Mouse (Mus musculus) liver (tissue): ENCODE measurements around the gene Tm2d1.
"Not testable (repeated sequence)": the region's sequence is repeated elsewhere in the genome, so short reads cannot be mapped to it uniquely, and the experiment has no call there.

Source experiments
- DNase-seq: peaks from one replicate; pipeline ENCODE4 v3.0.0-alpha.2; 2020; ENCODE audit warnings: mixed read lengths

Tm2d1 gene

GRCm38 (mm10) chr4:98382716-98383424, at the start of gene Tm2d1:
Tm2d1 (minus strand) TSS chr4:98383306.
- peak; percentile 83 for DNase-seq

DNA sequence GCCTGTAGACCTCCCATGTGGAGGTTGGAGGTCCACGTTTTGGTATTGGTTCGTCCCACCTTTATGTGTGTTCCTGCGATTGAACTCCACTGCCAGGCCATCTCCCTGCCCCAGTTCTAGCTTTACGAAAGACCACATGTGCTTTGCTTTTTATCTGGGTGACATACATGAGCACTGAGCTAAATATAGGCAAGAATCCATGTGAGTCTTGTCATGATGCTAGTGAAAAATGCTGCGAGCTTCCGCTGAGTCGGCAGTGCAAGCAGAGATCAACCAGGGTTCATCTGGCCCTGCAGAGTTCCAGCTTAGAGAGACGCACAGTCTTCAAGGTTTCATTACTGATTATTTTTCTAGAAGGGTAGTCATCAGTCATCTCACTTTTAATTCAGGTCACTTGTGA, 45.3 kb upstream of the Tm2d1 start:
- DNase-seq = no peak

GRCm38 (mm10) chr4:98415150-98415549, 32.0 kb upstream of the Tm2d1 start:
- not testable (repeated sequence) for DNase-seq

DNA sequence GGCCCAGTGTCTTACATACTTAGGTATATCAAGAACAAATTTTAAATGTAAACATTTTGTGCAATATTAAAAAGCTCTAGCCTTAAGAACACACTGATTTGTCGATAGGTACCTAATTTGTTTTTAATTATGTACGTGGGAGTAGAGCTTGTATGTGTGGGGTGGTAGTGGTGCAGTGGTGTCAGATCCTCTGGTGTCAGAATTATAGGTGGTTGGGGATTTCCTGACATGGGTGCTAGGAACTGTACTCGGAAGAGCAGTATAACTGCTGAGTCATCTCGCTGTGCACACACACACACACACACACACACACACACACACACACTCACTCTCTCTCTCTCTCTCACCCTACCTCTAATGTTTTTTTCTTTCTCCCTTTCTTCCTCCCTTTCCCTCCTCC, 25.3 kb upstream of the Tm2d1 start:
- no peak for DNase-seq

GRCm38 (mm10) chr4:98404412-98404811, 21.3 kb upstream of the Tm2d1 start:
- DNase-seq = no peak

DNA sequence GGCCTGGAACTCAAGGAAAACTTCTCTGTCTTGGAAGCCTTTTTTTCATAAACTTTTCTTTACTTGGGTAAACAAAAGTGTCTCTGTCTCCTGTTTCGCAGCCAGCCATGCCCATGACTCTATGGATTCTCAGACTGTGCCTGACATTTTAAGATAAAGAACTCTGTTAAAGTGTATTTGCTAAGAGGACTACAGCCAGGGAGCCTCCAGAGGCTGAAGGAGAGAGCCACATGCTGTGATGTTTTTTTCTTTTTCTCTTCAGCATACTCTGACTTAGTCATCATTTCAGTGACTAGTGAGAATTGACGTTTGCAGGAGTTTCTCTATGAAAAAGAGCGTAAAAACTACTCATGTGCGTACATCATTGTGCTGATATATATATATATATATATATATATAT, 20.4 kb upstream of the Tm2d1 start:
- DNase-seq = no peak

DNA sequence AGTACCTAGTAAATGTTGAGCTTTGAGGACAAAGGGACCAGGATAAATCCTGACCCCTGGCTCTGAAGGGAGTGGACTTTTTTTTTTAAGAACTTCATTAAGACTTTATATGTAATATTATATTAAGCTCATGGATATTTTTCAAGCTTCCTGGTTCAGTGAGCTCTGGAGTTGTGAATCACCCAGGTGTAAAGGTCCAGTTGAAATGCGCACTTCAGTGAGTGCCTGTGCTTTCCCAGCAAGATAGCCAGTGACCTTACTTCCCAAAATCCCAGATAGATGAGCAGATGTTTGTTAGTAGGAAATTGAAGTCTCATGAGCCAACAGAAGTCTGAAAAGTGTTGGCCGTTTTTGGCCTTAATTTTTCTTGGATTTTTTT, 18.5 kb upstream of the Tm2d1 start:
- DNase-seq = no peak

- DNase-seq = no peak
Measured at GRCm38 (mm10) chr4:98400926-98401583, 17.9 kb upstream of the Tm2d1 start.

DNA sequence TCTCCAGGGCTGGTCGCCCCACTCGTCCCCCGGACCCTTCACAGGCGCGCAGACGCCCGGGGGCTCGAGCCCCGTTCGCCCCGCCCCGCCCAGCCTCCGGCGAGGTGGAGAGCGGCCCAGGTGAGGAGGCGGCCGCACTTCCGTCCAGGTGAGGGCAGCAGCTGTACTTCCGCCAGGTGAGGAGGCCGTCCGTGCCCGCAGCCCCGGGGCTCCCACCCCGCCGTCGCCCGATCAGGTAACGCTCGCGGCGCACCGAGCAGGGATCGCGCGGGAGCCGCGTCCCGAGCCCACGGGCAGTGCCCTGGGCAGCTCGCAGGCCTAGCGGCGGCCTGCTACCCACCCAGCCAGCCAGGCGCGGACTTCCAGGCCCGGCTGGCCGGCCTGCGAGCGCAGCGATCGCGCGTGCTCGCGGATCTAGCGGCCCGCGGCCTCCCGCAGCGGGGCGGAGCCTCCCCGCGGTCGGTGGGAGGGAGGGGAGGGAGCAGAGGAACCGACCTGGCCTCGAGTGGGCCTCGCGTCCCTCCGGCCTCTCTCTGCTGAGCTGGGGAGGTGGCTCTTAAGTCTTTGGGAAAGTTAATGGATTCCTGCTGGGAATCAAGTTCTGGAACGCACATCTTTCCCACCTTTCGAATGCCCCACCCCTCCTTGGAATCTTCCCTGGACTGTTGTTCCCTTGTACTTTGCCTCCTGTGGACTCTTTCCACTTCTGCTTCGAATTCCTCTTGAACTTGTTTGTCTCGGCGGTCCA, 12.8 kb upstream of the Tm2d1 start, which contains the start of gene Patj:
Gene Patj, plus strand, starts transcription at position 96 of the 748 bp plus-strand sequence.
- DNase-seq = peak; percentile 33

- no peak for DNase-seq
Measured at GRCm38 (mm10) chr4:98395346-98395689, 12.2 kb upstream of the Tm2d1 start.

DNA sequence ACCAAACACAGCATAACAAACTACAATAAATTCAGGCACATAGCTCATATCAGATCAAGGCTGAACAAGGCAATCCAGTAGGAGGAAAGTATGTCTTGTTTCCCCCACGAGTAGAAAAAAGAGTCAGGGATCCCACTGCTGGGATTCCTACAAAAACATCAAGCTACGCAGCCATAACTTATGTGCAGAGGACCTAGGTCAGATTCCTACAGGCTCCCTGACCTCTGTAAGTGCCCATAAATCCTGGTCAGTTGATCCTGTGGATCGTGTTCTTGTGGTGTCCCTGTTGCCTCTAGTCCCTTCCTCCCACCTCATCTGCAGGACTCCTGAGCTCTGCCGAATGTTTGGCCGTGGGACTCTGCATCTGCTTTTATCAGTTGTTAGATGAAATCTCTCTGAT, 1.9 kb upstream of the Tm2d1 start:
- no peak for DNase-seq

- no peak for DNase-seq
Measured at GRCm38 (mm10) chr4:98376943-98377342, 6.2 kb downstream of the Tm2d1 start.

GRCm38 (mm10) chr4:98375401-98375800, 7.7 kb downstream of the Tm2d1 start:
- DNase-seq = no peak

- DNase-seq = no peak
Measured at GRCm38 (mm10) chr4:98358034-98358809, 24.9 kb downstream of the Tm2d1 start.

- no peak for DNase-seq
Measured at GRCm38 (mm10) chr4:98348580-98348979, 34.5 kb downstream of the Tm2d1 start.

DNA sequence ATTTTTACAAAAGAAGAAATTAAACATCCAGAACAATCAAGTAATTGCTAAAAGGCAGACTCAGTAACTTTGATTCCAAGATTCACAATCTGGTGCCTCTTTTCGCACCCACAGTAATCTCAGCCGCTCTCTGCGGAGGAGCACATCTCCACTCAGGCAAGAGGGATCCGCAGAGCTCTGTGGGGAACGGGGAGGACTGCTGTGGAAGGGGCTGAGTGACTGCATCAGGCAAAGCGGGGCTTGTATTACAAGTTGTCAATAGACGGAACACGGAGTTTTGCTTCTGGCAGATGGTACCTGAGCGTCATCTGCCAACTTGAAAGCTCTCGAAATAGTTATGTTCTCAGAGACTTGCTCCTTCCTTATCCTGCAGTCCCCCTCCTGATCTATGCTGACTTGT, 37.3 kb downstream of the Tm2d1 start:
- no peak for DNase-seq

- DNase-seq = no peak
Measured at GRCm38 (mm10) chr4:98339992-98340564, 43.0 kb downstream of the Tm2d1 start.

DNA sequence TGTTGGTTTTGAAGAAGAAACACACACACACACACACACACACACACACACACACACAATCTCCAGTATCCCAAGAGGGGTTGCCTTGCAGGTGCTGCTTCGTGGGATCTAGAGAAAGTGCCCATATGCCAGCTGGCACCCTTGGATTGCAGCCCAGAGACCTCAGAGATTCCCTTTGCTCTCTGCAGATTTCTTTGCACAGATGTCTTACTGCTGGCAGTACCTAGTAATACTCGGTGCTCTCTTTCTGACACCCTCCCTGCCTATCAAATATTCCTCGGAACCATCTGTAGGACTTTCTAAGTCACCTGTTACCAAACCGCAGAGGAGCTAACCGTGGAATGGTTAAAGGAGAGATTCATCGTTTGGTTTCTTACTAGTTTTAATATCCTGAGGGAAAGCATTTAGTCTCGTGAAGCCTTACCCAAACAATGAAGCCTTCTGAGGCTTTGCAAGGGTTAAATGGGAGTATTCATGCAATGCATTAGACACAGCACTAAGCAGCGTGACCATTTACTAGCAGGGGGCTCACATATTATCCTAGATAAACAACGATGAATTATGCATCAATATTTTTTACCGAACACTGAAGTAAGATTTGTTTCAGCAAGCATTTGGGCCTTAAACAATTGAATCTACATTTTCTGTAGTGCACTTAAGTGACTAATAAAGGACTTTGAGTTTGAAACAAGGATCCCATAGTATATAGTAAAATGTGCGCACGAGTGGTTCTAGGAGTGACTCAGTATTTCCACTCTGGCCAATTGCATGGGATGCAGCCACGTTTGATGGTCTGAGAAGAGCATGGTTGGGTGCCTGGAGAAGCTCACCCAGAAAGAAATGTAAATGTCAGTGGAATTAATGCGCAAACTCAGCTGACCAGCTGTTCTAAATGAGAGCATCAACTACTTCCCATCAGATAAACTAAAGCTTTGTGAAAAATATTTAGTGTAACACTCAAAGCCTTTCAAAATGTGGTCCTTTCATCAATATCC, 44.2 kb downstream of the Tm2d1 start:
- DNase-seq = no peak

DNA sequence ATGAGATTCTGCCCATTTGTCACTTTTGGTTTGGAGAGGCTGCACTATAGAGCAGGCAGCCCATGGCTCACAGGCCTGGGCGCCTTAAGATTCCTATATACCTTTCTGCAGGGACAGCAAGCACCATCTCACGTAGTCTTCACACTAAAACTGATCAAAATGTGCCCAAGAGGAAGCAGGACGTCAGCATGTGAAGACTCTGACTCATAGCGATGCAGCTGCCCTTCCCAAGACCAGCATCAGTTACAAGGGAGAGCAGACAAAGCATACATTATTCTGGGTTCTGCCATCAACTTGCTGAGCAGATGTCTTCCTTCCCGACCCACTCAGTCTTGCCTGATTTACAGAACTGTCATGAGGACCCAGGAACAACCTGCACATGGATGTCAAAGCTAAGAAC, 45.9 kb downstream of the Tm2d1 start:
- no peak for DNase-seq

- DNase-seq = no peak
Measured at GRCm38 (mm10) chr4:98335726-98336125, 47.4 kb downstream of the Tm2d1 start.

DNA sequence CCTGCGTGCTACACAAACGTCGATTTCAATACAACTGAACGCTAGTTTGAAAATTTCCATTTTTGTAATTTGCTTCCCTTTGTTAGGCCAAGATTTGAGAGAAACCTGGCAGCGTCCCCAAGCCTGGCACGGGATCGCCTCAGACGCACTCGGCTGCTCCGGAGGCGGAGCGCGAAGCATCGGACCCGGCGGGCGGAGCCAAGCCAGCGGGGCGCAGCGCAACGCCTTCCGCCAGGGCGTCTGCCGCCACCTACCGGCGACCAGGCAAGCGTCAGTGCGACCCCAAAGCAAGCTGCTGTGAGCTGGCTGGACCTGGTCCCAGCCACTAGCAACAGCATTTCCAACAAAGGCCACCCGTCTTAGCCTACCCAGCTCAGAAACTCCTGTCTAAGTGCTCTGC, 60.9 kb downstream of the Tm2d1 start:
- DNase-seq = peak; percentile 84
